Mouse (Mus musculus) hematopoietic stem cell, adult 5-6 weeks (primary cell): ENCODE data around the gene Grip2. TPM values are rescaled to one million over a fixed set of nuclear protein-coding genes. Genes with fewer than 3 reads are reported as not detected.
A peak's percentile ranks its signal among the peaks of the same experiment; 100 is the strongest.

Experiments
- ATAC-seq, 2 experiments: fragments of 125-278 bp in 1 of 2; replicated peaks in 1 of 2; 2 replicates each; pipeline ENCODE4 v1.8.0; 2016 to 2017; ENCODE audit warnings: inconsistent platforms in 2 of 2, mild to moderate bottlenecking in 2 of 2, moderate number of reproducible peaks in 2 of 2, low read depth in 1 of 2, moderate TSS enrichment in 1 of 2; ENCODE audit not compliant: low FRiP score in 2 of 2, poor library complexity in 2 of 2, severe bottlenecking in 2 of 2, insufficient read depth in 1 of 2, low TSS enrichment in 1 of 2
- total RNA-seq: library from RNA; stranded (forward); fragments of 172-1452, 232-1000 nt; gene quantifications from 2 replicates; pipeline ENCODE4 v1.2.3, GENCODE M21; 2017

The Grip2 gene
- total RNA-seq, 1 experiment from 2014 or later = not detected

- no peak for ATAC-seq
Measured at GRCm38 (mm10) chr6:91745947-91746582, 81.0 kb downstream of the Grip2 start.

- ATAC-seq = no peak
Measured at GRCm38 (mm10) chr6:91745246-91745645, 81.8 kb downstream of the Grip2 start.

GRCm38 (mm10) chr6:91743886-91744285 lies 83.2 kb downstream of the Grip2 start:
- ATAC-seq = no peak

GRCm38 (mm10) chr6:91742995-91743394 lies 84.1 kb downstream of the Grip2 start:
- ATAC-seq = no peak

- no peak for ATAC-seq
Measured at GRCm38 (mm10) chr6:91742466-91742865, 84.6 kb downstream of the Grip2 start.

GRCm38 (mm10) chr6:91741046-91741445 lies 86.0 kb downstream of the Grip2 start:
- peak; percentile 72 to 77 for ATAC-seq

- ATAC-seq = no peak
Measured at GRCm38 (mm10) chr6:91738058-91738457, 89.0 kb downstream of the Grip2 start.

GRCm38 (mm10) chr6:91737451-91737850 lies 89.6 kb downstream of the Grip2 start:
- no peak for ATAC-seq

GRCm38 (mm10) chr6:91736471-91736870 lies 90.6 kb downstream of the Grip2 start:
- ATAC-seq = no peak

GRCm38 (mm10) chr6:91732138-91732537 lies 94.9 kb downstream of the Grip2 start:
- ATAC-seq = no peak

GRCm38 (mm10) chr6:91729677-91730127 lies 97.3 kb downstream of the Grip2 start:
- no peak for ATAC-seq

GRCm38 (mm10) chr6:91728939-91729619 lies 98.0 kb downstream of the Grip2 start:
- no peak for ATAC-seq

GRCm38 (mm10) chr6:91727361-91727760 lies 99.7 kb downstream of the Grip2 start:
- no peak for ATAC-seq

- ATAC-seq = no peak
Measured at GRCm38 (mm10) chr6:91721215-91721701, 105.8 kb downstream of the Grip2 start.

GRCm38 (mm10) chr6:91720588-91721214 lies 106.3 kb downstream of the Grip2 start:
- ATAC-seq = no peak

- ATAC-seq = no peak
Measured at GRCm38 (mm10) chr6:91719865-91720533, 107.1 kb downstream of the Grip2 start.

- ATAC-seq = no peak
Measured at GRCm38 (mm10) chr6:91719042-91719747, 107.9 kb downstream of the Grip2 start.
